Mouse (Mus musculus) spleen, adult 10 weeks (tissue): ENCODE measurements around the gene Gm20403. TPM values are rescaled to one million over a fixed set of nuclear protein-coding genes. Genes with fewer than 3 reads are reported as not detected.

Experiments
- polyA plus RNA-seq: library from polyadenylated mRNA; stranded (reverse); fragments of 350-450 nt; fragmentation: Illumina TruSeq; extraction: RNeasy Lipid Tissue Mini Kit (QIAGEN cat#74804); gene quantifications from one replicate; pipeline ENCODE4 v1.2.3, GENCODE M21; 2015; ENCODE audit warnings: low replicate concordance; ENCODE audit not compliant: insufficient read depth

Gm20403 gene
- polyA plus RNA-seq, result not detected

GRCm38 (mm10) chr12:54986052-54986717 is at the start of gene Gm20403:
Gm20403 (minus strand) TSS chr12:54986529.

GRCm38 (mm10) chr12:55013626-55014398 is 27.5 kb upstream of the Gm20403 start, which contains the start of gene Baz1a:
Baz1a (minus strand) TSS chr12:55014348.

Other genes starting within 250 kb of the Gm20403 start
- 95.2 TPM for gene Snx6, start 190.8 kb downstream of the Gm20403 start, polyA plus RNA-seq
- 65.1 TPM for gene Cfl2, start 123.7 kb downstream of the Gm20403 start, polyA plus RNA-seq
- 126 TPM for gene Baz1a, start 27.8 kb upstream of the Gm20403 start, polyA plus RNA-seq
- gene 2700097O09Rik, start 93.6 kb upstream of the Gm20403 start, polyA plus RNA-seq, result 25.8 TPM
- 164 TPM for gene Srp54a, start 93.7 kb upstream of the Gm20403 start, polyA plus RNA-seq
- not detected for gene Fam177a, start 137.9 kb upstream of the Gm20403 start, polyA plus RNA-seq
- 8.9 TPM for gene Srp54b, start 168.6 kb upstream of the Gm20403 start, polyA plus RNA-seq
- 24.7 TPM for gene 1700047I17Rik2, start 213.1 kb upstream of the Gm20403 start, polyA plus RNA-seq
- 88.2 TPM for gene Srp54c, start 243.6 kb upstream of the Gm20403 start, polyA plus RNA-seq